Mouse (Mus musculus): Measurements from ENCODE around the gene Lrrc36. TPM values are rescaled to one million over a fixed set of nuclear protein-coding genes. Genes with fewer than 3 reads are reported as not detected.

The Lrrc36 gene
- polyA plus RNA-seq, 1 experiment from 2014 or later, result 0.16 TPM

DNA sequence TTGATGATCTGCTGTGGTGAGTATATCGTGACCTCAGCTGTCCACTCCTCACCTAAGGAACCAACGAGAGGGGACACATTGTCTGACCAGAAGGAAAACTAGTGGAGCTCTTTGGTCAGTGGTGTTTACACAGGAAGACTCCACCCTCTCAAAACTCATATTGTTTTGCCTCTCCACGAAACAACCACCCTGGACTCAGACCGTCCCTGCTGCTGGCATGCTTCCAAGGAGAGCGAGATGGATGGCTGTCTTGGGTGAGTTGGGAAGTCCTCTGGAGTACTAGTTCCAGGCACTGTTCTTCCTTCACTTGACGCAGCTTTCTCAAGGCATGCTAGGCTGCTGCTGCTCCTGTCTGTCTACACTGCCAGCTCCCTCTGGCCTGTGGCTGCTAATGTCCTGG is 24.3 kb upstream of the Lrrc36 start:
- no peaks in the 10 kb centered on the region for H3K36me3 ChIP-seq (ENCODE audit: control insufficient read depth, insufficient read depth, low read length)
- no peak overlapping the region for H3K9ac ChIP-seq (ENCODE audit: low read length)
- H3K27ac ChIP-seq (ENCODE audit: low read depth), result no peak overlapping the region
- WGBS, result 58% methylated on average over 6 of the region's 6 CpGs
- no peak overlapping the region for H3K4me3 ChIP-seq (ENCODE audit: low read depth, low read length)
- no peaks in the 10 kb centered on the region for H3K27me3 ChIP-seq (replicated peaks; ENCODE audit: control insufficient read depth, insufficient read depth, low read length)
- no peak overlapping the region for H3K4me2 ChIP-seq (ENCODE audit: low read length)
- no peaks in the 10 kb centered on the region for H3K4me1 ChIP-seq (replicated peaks; ENCODE audit: control insufficient read depth, insufficient read depth, low read length)
- H3K9me3 ChIP-seq (ENCODE audit: control insufficient read depth, low read length), result no peaks in the 10 kb centered on the region
- DNase-seq (ENCODE audit: low spot score), result no peak
- ATAC-seq (replicated peaks; ENCODE audit: low FRiP score, low TSS enrichment, low read depth), result no peak

DNA sequence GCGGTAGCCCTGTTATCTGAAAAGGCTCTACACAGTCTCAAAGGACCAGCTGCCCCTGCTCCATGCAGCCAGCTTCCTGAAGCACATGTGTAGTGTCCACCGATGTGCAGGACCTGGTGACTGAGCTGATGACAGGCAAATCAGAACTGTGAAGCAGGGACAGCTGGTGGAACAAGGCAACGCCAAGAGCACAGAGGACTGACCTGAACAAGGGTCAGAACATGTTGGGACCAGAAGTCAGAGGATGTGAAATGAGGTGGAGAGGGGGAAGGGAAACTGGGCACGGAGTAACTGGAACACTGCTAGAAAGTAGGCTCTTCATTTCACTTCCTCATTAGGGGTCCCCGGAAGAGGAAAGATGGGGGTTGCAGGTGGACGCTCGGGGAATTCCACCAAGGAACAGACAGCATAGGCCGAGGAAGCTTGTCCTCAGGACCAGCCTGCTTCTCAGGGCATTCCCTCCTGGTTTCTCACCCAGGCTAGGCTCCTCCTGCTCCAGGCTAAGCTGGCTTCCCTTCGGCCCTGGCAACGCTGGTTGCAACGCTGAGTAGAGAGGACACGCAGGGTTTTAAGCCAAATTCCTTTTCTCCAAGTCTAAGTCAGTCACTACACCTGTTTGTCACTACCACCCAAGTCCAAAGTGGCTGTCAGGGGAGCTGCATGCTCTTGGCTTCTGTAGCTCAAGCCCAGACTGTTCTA is 20.1 kb upstream of the Lrrc36 start:
- no peak overlapping the region for H3K4me3 ChIP-seq (ENCODE audit: low read depth, low read length)
- no peaks in the 10 kb centered on the region for H3K4me1 ChIP-seq (replicated peaks; ENCODE audit: control insufficient read depth, insufficient read depth, low read length)
- H3K27ac ChIP-seq (ENCODE audit: low read depth), result no peak overlapping the region
- no peaks in the 10 kb centered on the region for H3K36me3 ChIP-seq (ENCODE audit: control insufficient read depth, insufficient read depth, low read length)
- H3K27me3 ChIP-seq (replicated peaks; ENCODE audit: control insufficient read depth, insufficient read depth, low read length), result no peaks in the 10 kb centered on the region
- no peak overlapping the region for H3K4me2 ChIP-seq (ENCODE audit: low read length)
- DNase-seq (ENCODE audit: low spot score), result no peak
- ATAC-seq (replicated peaks; ENCODE audit: low FRiP score, low TSS enrichment, low read depth), result no peak
- no peaks in the 10 kb centered on the region for H3K9me3 ChIP-seq (ENCODE audit: control insufficient read depth, low read length)
- no peak overlapping the region for H3K9ac ChIP-seq (ENCODE audit: low read length)
- 89% methylated on average over 12 of the region's 12 CpGs for WGBS

DNA sequence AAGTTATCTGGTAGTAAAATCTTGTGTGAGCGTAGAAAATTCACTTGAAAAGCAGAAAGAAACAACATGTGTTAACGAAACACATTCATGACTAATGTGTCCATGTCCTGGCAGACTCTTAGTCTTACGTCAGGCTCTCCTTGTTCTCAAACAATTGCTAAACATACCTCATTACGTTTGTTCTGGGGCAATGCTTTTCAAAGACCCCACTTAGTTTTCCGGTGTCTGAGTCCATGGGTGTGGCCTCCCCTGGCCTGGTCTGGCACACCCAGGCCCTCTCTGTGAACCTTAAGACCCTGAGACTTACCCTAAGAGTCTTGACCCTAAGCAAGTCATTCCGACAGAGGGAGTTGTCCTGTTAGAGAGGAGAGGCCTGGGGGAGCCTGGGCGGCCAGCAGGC is 19.5 kb upstream of the Lrrc36 start:
- Histone ChIP-seq H3K27ac (ENCODE audit: low read depth) (no peak overlapping the region), H3K9ac (ENCODE audit: low read length) (no peak overlapping the region), H3K9me3 (ENCODE audit: control insufficient read depth, low read length) (no peaks in the 10 kb centered on the region), H3K4me2 (ENCODE audit: low read length) (no peak overlapping the region), H3K36me3 (ENCODE audit: control insufficient read depth, insufficient read depth, low read length) (no peaks in the 10 kb centered on the region), H3K4me3 (ENCODE audit: low read depth, low read length) (no peak overlapping the region), H3K27me3 (replicated peaks; ENCODE audit: control insufficient read depth, insufficient read depth, low read length) (no peaks in the 10 kb centered on the region), H3K4me1 (replicated peaks; ENCODE audit: control insufficient read depth, insufficient read depth, low read length) (no peaks in the 10 kb centered on the region)
- DNase-seq (ENCODE audit: low spot score), result no peak
- no peak for ATAC-seq (replicated peaks; ENCODE audit: low FRiP score, low TSS enrichment, low read depth)
- WGBS, result 69% methylated on average over 7 of the region's 7 CpGs

DNA sequence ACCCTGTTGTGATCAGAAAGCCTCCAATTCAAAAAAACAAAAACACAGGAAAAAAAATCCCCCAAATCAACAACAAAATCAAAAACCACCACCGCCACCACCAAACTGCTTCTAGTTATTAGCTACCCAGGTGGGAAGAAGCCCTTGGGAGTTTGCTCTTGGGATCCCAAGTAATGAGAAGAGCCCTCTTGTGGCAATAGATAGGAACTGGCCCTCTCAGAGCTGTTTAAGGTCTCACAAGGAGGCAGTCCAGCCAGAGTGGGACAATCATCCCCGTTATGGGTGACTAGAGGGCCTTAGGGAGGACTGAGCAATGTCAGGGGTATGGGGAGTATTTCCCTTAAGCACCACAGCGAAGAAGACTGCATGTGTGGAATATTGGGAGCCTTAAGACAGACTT is 15.6 kb upstream of the Lrrc36 start:
- DNase-seq (ENCODE audit: low spot score) (no peak), ATAC-seq (replicated peaks; ENCODE audit: low FRiP score, low TSS enrichment, low read depth) (no peak)
- Histone ChIP-seq H3K4me1 (replicated peaks; ENCODE audit: control insufficient read depth, insufficient read depth, low read length) (no peaks in the 10 kb centered on the region), H3K27me3 (replicated peaks; ENCODE audit: control insufficient read depth, insufficient read depth, low read length) (no peaks in the 10 kb centered on the region), H3K27ac (ENCODE audit: low read depth) (no peak overlapping the region), H3K4me3 (ENCODE audit: low read depth, low read length) (no peak overlapping the region), H3K36me3 (ENCODE audit: control insufficient read depth, insufficient read depth, low read length) (no peaks in the 10 kb centered on the region), H3K4me2 (ENCODE audit: low read length) (no peak overlapping the region), H3K9me3 (ENCODE audit: control insufficient read depth, low read length) (0 out of 2 replicates have a peak, but pooled peaks cover 4% of the 10 kb centered on the region), H3K9ac (ENCODE audit: low read length) (no peak overlapping the region)
- 34% methylated on average over 3 of the region's 3 CpGs for WGBS

DNA sequence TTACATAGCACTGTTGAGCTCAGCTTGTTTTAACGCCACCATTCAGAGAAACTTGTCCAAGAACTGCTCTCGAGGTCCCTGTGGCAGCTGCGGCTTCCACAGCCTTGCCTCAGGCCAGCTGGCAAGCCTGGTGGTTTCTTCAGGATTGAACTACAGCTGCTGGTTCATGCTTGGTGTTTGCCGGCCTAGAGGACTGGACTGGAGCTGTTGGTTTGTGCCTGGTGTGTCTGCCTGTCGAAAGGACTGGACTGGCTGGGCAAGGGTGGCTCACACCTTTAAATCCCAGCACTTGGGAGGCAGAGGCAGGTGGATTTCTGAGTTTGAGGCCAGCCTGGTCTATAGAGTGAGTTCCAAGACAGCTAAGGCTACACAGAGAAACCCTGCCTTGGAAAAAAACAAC is 13.4 kb upstream of the Lrrc36 start:
- 84% methylated on average over 5 of the region's 5 CpGs for WGBS
- no peak for ATAC-seq (replicated peaks; ENCODE audit: low FRiP score, low TSS enrichment, low read depth)
- Histone ChIP-seq H3K4me2 (ENCODE audit: low read length) (no peak overlapping the region), H3K9ac (ENCODE audit: low read length) (no peak overlapping the region), H3K4me1 (replicated peaks; ENCODE audit: control insufficient read depth, insufficient read depth, low read length) (no peaks in the 10 kb centered on the region), H3K36me3 (ENCODE audit: control insufficient read depth, insufficient read depth, low read length) (no peaks in the 10 kb centered on the region), H3K27ac (ENCODE audit: low read depth) (no peak overlapping the region), H3K4me3 (ENCODE audit: low read depth, low read length) (no peak overlapping the region), H3K27me3 (replicated peaks; ENCODE audit: control insufficient read depth, insufficient read depth, low read length) (no peaks in the 10 kb centered on the region), H3K9me3 (ENCODE audit: control insufficient read depth, low read length) (0 out of 2 replicates have a peak, but pooled peaks cover 4% of the 10 kb centered on the region)
- DNase-seq (ENCODE audit: low spot score), result no peak

DNA sequence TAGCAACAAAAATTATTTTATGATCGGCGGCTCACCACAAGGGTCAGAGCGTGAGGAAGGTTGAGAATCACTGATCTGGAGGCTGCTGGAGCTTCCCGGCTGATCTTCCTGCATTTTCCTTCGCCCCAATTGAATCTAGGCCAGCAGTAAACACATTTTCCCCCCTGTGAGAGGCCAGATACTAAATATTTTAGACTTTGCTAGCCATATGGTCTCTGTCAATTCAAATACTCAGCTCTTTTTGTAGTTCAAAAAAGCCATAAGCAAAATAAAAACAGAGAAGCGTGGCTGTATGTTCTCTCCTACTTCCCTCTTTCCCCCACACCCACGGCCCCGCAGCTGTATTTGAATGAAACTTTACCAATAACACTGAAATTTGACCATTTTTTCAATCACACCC is 9.9 kb upstream of the Lrrc36 start:
- no peak for ATAC-seq (replicated peaks; ENCODE audit: low FRiP score, low TSS enrichment, low read depth)
- H3K9ac ChIP-seq (ENCODE audit: low read length), result no peak overlapping the region
- 67% methylated on average over 8 of the region's 8 CpGs for WGBS
- H3K27ac ChIP-seq (ENCODE audit: low read depth), result no peak overlapping the region
- no peaks in the 10 kb centered on the region for H3K36me3 ChIP-seq (ENCODE audit: control insufficient read depth, insufficient read depth, low read length)
- no peak for DNase-seq (ENCODE audit: low spot score)
- H3K4me3 ChIP-seq (ENCODE audit: low read depth, low read length), result no peak overlapping the region
- no peak overlapping the region for H3K4me2 ChIP-seq (ENCODE audit: low read length)
- H3K27me3 ChIP-seq (replicated peaks; ENCODE audit: control insufficient read depth, insufficient read depth, low read length), result no peaks in the 10 kb centered on the region
- no peaks in the 10 kb centered on the region for H3K4me1 ChIP-seq (replicated peaks; ENCODE audit: control insufficient read depth, insufficient read depth, low read length)
- H3K9me3 ChIP-seq (ENCODE audit: control insufficient read depth, low read length), result 0 out of 2 replicates have a peak, but pooled peaks cover 4% of the 10 kb centered on the region

DNA sequence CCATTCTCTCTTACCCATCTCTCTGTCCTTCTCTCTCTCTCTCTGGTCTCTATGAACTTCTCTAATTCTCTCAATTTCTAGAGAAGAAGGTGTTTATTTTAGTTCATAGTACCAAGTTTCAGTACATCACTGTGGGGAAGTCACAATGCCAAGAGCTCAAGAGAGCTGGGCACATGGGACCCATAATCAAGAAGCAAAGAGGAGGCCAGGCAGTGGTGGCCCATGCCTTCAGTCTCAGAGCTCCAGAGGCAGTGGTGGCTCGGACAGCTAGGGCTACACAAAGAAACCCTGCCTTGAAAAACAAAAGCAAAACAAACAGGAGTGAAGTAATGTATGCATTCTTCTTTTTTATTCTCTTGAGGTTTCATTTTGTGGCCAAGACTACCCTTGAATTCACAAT is 8.9 kb upstream of the Lrrc36 start:
- ATAC-seq (replicated peaks; ENCODE audit: low FRiP score, low TSS enrichment, low read depth), result no peak
- no peak for DNase-seq (ENCODE audit: low spot score)
- H3K9me3 ChIP-seq (ENCODE audit: control insufficient read depth, low read length), result 0 out of 2 replicates have a peak, but pooled peaks cover 4% of the 10 kb centered on the region
- H3K9ac ChIP-seq (ENCODE audit: low read length), result no peak overlapping the region
- no peak overlapping the region for H3K27ac ChIP-seq (ENCODE audit: low read depth)
- H3K36me3 ChIP-seq (ENCODE audit: control insufficient read depth, insufficient read depth, low read length), result no peaks in the 10 kb centered on the region
- H3K4me2 ChIP-seq (ENCODE audit: low read length), result no peak overlapping the region
- H3K4me1 ChIP-seq (replicated peaks; ENCODE audit: control insufficient read depth, insufficient read depth, low read length), result no peaks in the 10 kb centered on the region
- no peak overlapping the region for H3K4me3 ChIP-seq (ENCODE audit: low read depth, low read length)
- no peaks in the 10 kb centered on the region for H3K27me3 ChIP-seq (replicated peaks; ENCODE audit: control insufficient read depth, insufficient read depth, low read length)
- 67% methylated on average over 1 of the region's 1 CpGs for WGBS

DNA sequence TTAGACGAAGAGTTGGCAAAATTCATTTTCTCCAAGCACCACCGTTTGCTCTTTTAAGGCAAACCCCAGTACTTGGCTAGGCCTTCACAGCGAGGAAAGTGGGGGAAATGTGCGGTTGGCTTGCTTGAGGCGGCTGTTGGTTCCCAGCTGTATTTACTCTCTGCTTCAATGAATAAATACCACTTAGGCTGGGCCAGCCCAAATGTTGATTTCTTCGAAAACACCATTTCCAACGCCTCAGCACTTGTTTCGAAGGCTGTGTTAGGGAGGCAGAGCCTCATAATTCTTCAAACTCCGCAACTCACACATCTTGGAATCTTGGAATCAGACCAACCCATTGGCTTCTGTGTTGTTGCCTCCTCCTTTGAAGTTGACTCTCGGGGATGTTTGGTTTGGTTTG is 7.0 kb upstream of the Lrrc36 start:
- Histone ChIP-seq H3K27me3 (replicated peaks; ENCODE audit: control insufficient read depth, insufficient read depth, low read length) (no peaks in the 10 kb centered on the region), H3K4me3 (ENCODE audit: low read depth, low read length) (no peak overlapping the region), H3K27ac (ENCODE audit: low read depth) (no peak overlapping the region), H3K9ac (ENCODE audit: low read length) (no peak overlapping the region), H3K36me3 (ENCODE audit: control insufficient read depth, insufficient read depth, low read length) (no peaks in the 10 kb centered on the region), H3K9me3 (ENCODE audit: control insufficient read depth, low read length) (no peaks in the 10 kb centered on the region), H3K4me1 (replicated peaks; ENCODE audit: control insufficient read depth, insufficient read depth, low read length) (no peaks in the 10 kb centered on the region), H3K4me2 (ENCODE audit: low read length) (no peak overlapping the region)
- DNase-seq (ENCODE audit: low spot score) (no peak), ATAC-seq (replicated peaks; ENCODE audit: low FRiP score, low TSS enrichment, low read depth) (no peak)
- 46% methylated on average over 10 of the region's 10 CpGs for WGBS

DNA sequence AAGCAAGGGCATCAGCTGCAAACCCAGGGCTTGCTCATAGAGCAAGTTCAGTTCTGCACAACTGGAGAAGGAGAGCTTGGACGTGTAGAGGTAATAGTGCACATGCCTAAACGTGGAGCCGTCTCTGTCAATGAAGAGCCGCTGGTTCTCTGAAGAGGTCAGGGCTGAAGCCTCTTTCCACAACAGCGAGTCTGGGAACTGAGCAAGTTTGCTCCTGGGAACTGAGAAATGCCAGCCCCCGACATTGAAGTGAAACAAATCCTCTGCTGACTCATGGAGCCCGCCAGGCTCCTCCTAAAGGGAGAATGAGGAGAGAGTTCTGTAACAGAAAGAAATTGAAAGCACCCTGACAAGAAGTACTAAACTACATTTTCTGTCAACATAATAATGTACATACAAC is 5.0 kb upstream of the Lrrc36 start:
- H3K4me3 ChIP-seq (ENCODE audit: low read depth, low read length), result no peak overlapping the region
- peaks cover 16% of the 10 kb centered on the region for H3K27me3 ChIP-seq (replicated peaks; ENCODE audit: control insufficient read depth, insufficient read depth, low read length)
- DNase-seq (ENCODE audit: low spot score) (no peak), ATAC-seq (replicated peaks; ENCODE audit: low FRiP score, low TSS enrichment, low read depth) (no peak)
- no peaks in the 10 kb centered on the region for H3K36me3 ChIP-seq (ENCODE audit: control insufficient read depth, insufficient read depth, low read length)
- no peak overlapping the region for H3K27ac ChIP-seq (ENCODE audit: low read depth)
- H3K4me1 ChIP-seq (replicated peaks; ENCODE audit: control insufficient read depth, insufficient read depth, low read length), result no peaks in the 10 kb centered on the region
- H3K4me2 ChIP-seq (ENCODE audit: low read length), result no peak overlapping the region
- no peak overlapping the region for H3K9ac ChIP-seq (ENCODE audit: low read length)
- H3K9me3 ChIP-seq (ENCODE audit: control insufficient read depth, low read length), result no peaks in the 10 kb centered on the region
- 49% methylated on average over 7 of the region's 7 CpGs for WGBS

All from intestine, embryonic 14.5 days (tissue).